Mouse (Mus musculus): ENCODE data around the gene Prom1.

Prom1 gene

GRCm38 (mm10) chr5:44080276-44081054, 21.4 kb downstream of the Prom1 start:
- DNase-seq (ENCODE audit: low spot score), result no peak

- no peak for DNase-seq (ENCODE audit: low spot score)
Measured at GRCm38 (mm10) chr5:44075432-44075831, 26.4 kb downstream of the Prom1 start.

- DNase-seq (ENCODE audit: low spot score), result no peak
Measured at GRCm38 (mm10) chr5:44073634-44074033, 28.2 kb downstream of the Prom1 start.

GRCm38 (mm10) chr5:44070529-44071133, 31.2 kb downstream of the Prom1 start:
- no peak for DNase-seq (ENCODE audit: low spot score)

- no peak for DNase-seq (ENCODE audit: low spot score)
Measured at GRCm38 (mm10) chr5:44058258-44058657, 43.6 kb downstream of the Prom1 start.

- DNase-seq (ENCODE audit: low spot score), result no peak
Measured at GRCm38 (mm10) chr5:44050213-44050612, 51.6 kb downstream of the Prom1 start.

- no peak for DNase-seq (ENCODE audit: low spot score)
Measured at GRCm38 (mm10) chr5:44049395-44049976, 52.3 kb downstream of the Prom1 start.

- peak; percentile 44 for DNase-seq (ENCODE audit: low spot score)
Measured at GRCm38 (mm10) chr5:44048568-44049363, 53.1 kb downstream of the Prom1 start.

- DNase-seq (ENCODE audit: low spot score), result no peak
Measured at GRCm38 (mm10) chr5:44041725-44042124, 60.1 kb downstream of the Prom1 start.

GRCm38 (mm10) chr5:44041056-44041455, 60.8 kb downstream of the Prom1 start:
- DNase-seq (ENCODE audit: low spot score), result no peak

GRCm38 (mm10) chr5:43998295-43998989, 103.4 kb downstream of the Prom1 start:
- no peak for DNase-seq (ENCODE audit: low spot score)

GRCm38 (mm10) chr5:43997626-43998025, 104.2 kb downstream of the Prom1 start:
- DNase-seq (ENCODE audit: low spot score), result no peak

- no peak for DNase-seq (ENCODE audit: low spot score)
Measured at GRCm38 (mm10) chr5:43996162-43996561, 105.7 kb downstream of the Prom1 start.

- no peak for DNase-seq (ENCODE audit: low spot score)
Measured at GRCm38 (mm10) chr5:43994981-43995380, 106.9 kb downstream of the Prom1 start.

GRCm38 (mm10) chr5:43990316-43990715, 111.5 kb downstream of the Prom1 start:
- DNase-seq (ENCODE audit: low spot score), result peak; percentile 52

- no peak for DNase-seq (ENCODE audit: low spot score)
Measured at GRCm38 (mm10) chr5:43989017-43989416, 112.8 kb downstream of the Prom1 start.

GRCm38 (mm10) chr5:43986212-43986611, 115.6 kb downstream of the Prom1 start:
- no peak for DNase-seq (ENCODE audit: low spot score)

GRCm38 (mm10) chr5:43982896-43983295, 118.9 kb downstream of the Prom1 start:
- no peak for DNase-seq (ENCODE audit: low spot score)

- no peak for DNase-seq (ENCODE audit: low spot score)
Measured at GRCm38 (mm10) chr5:43981620-43982019, 120.2 kb downstream of the Prom1 start, which contains the start of gene Fgfbp1. Gene Fgfbp1 (minus strand): TSS chr5:43981779.

- no peak for DNase-seq (ENCODE audit: low spot score)
Measured at GRCm38 (mm10) chr5:43980397-43980796, 121.4 kb downstream of the Prom1 start.

GRCm38 (mm10) chr5:43976821-43977561, 124.8 kb downstream of the Prom1 start:
- DNase-seq (ENCODE audit: low spot score), result no peak

All from layer of hippocampus, adult 11-12 months (tissue).